Mouse (Mus musculus) liver, embryonic 12.5 days (tissue): ENCODE results near the gene Klf16. TPM values are rescaled to one million over a fixed set of nuclear protein-coding genes. Genes with fewer than 3 reads are reported as not detected.

Experiments used
- ATAC-seq: fragments of 200-750 bp; cut with Nextera tagmentation; 2 replicates; pipeline ENCODE4 v1.8.0; 2017; ENCODE audit warnings: moderate number of reproducible peaks, mild to moderate bottlenecking, moderate library complexity
- H3K27ac ChIP-seq: fragments of 300-500 bp; sonication (generic); 2 replicates; pipeline ENCODE4 v1.5.1; 2016; ENCODE audit warnings: mild to moderate bottlenecking
- H3K27me3 ChIP-seq: fragments of 300-500 bp; sonication (generic); replicated peaks from 2 replicates; pipeline ENCODE4 v1.6.1; 2016; ENCODE audit warnings: mild to moderate bottlenecking, moderate library complexity
- H3K36me3 ChIP-seq: fragments of 300-500 bp; sonication (generic); 2 replicates; pipeline ENCODE4 v1.6.1; 2016; ENCODE audit warnings: mild to moderate bottlenecking, moderate library complexity
- H3K4me1 ChIP-seq: fragments of 300-500 bp; sonication (generic); 2 replicates; pipeline ENCODE4 v1.6.1; 2016
- H3K4me2 ChIP-seq: fragments of 300-500 bp; sonication (generic); 2 replicates; pipeline ENCODE4 v1.6.1; 2016; ENCODE audit warnings: mild to moderate bottlenecking, moderate library complexity
- H3K4me3 ChIP-seq: fragments of 300-500 bp; sonication (generic); 2 replicates; pipeline ENCODE4 v1.5.1; 2016; ENCODE audit warnings: mild to moderate bottlenecking, moderate library complexity
- H3K9ac ChIP-seq: fragments of 300-500 bp; sonication (generic); 2 replicates; pipeline ENCODE4 v1.6.1; 2016; ENCODE audit warnings: mild to moderate bottlenecking, moderate library complexity
- H3K9me3 ChIP-seq: fragments of 300-500 bp; sonication (generic); replicated peaks from 2 replicates; pipeline ENCODE4 v1.6.1; 2016; ENCODE audit warnings: mild to moderate bottlenecking, moderate library complexity
- WGBS: fragments of 180-500 bp; shearing (Covaris S2); methylation state at CpG from one replicate; pipeline ENCODE4 v1.1.7; 2016; ENCODE audit not compliant: insufficient replicate concordance; 5-methylcytosine and 5-hydroxymethylcytosine counted together
- polyA plus RNA-seq: library from polyadenylated mRNA; unstranded; fragments of >200 nt; fragmentation: Nextera tagmentation; extraction: Ambion mirVana; gene quantifications from 2 replicates; pipeline ENCODE4 v1.2.1, GENCODE M21; 2016

Klf16 gene
- 24.0 and 24.7 TPM in 2 replicates for polyA plus RNA-seq

- Histone ChIP-seq H3K36me3 (peaks cover 28% of the 10 kb centered on the region), H3K9ac (peak within 1 kb of the TSS; percentile 96)
These were observed at the start of gene Klf16 for GRCm38 (mm10) chr10:80577195-80578130. Gene Klf16, minus strand, starts transcription at chr10:80577321.

GRCm38 (mm10) chr10:80625764-80626163 lies 48.6 kb upstream of the Klf16 start:
- Histone ChIP-seq H3K4me1 (peaks cover 76% of the 10 kb centered on the region), H3K9ac (peak overlapping the region; percentile 8; the same call in 1 of the 2 replicates), H3K27me3 (no peaks in the 10 kb centered on the region), H3K4me2 (no peak overlapping the region), H3K9me3 (no peaks in the 10 kb centered on the region), H3K36me3 (peaks cover 25% of the 10 kb centered on the region; the same call in 1 of the 2 replicates), H3K4me3 (no peak overlapping the region), H3K27ac (peak overlapping the region; percentile 96; the same call in 1 of the 2 replicates)
- WGBS, result 87% methylated on average over 4 of the region's 4 CpGs
- no peak for ATAC-seq

More at GRCm38 (mm10) chr10:80577195-80578130, at the start of gene Klf16:
- under 1% methylated on average over 62 of the region's 97 CpGs for WGBS
- H3K9me3 ChIP-seq, result no peaks in the 10 kb centered on the region
- H3K27ac ChIP-seq, result peak within 1 kb of the TSS; percentile 99
- peak; percentile 76 for ATAC-seq
- H3K27me3 ChIP-seq, result no peaks in the 10 kb centered on the region
- peak within 1 kb of the TSS; percentile 100 for H3K4me2 ChIP-seq
- H3K4me3 ChIP-seq, result peak within 1 kb of the TSS; percentile 91
- peaks cover 66% of the 10 kb centered on the region for H3K4me1 ChIP-seq

GRCm38 (mm10) chr10:80623457-80624191 lies 46.5 kb upstream of the Klf16 start:
- no peaks in the 10 kb centered on the region for H3K9me3 ChIP-seq
- no peak for ATAC-seq
- WGBS, result 13% methylated on average over 15 of the region's 15 CpGs
- H3K9ac ChIP-seq, result peak overlapping the region; percentile 95
- peaks cover 83% of the 10 kb centered on the region for H3K4me1 ChIP-seq
- peak overlapping the region; percentile 96 for H3K27ac ChIP-seq
- no peaks in the 10 kb centered on the region for H3K27me3 ChIP-seq
- H3K36me3 ChIP-seq, result peaks cover 9% of the 10 kb centered on the region; the same call in 1 of the 2 replicates
- H3K4me2 ChIP-seq, result peak overlapping the region; percentile 98
- H3K4me3 ChIP-seq, result peak overlapping the region; percentile 90

GRCm38 (mm10) chr10:80622661-80623456 lies 45.7 kb upstream of the Klf16 start, which contains the start of gene Csnk1g2:
Gene Csnk1g2, plus strand, starts transcription at chr10:80622838.
- H3K4me2 ChIP-seq, result peak within 1 kb of the TSS; percentile 98
- peak; percentile 33 for ATAC-seq
- peaks cover 80% of the 10 kb centered on the region for H3K4me1 ChIP-seq
- H3K27me3 ChIP-seq, result no peaks in the 10 kb centered on the region
- H3K36me3 ChIP-seq, result peaks cover 8% of the 10 kb centered on the region; the same call in 1 of the 2 replicates
- H3K9me3 ChIP-seq, result no peaks in the 10 kb centered on the region
- peak within 1 kb of the TSS; percentile 95 for H3K9ac ChIP-seq
- H3K27ac ChIP-seq, result peak within 1 kb of the TSS; percentile 96
- H3K4me3 ChIP-seq, result peak within 1 kb of the TSS; percentile 90
- 1% methylated on average over 78 of the region's 85 CpGs for WGBS

GRCm38 (mm10) chr10:80621940-80622660 lies 45.0 kb upstream of the Klf16 start:
- H3K27ac ChIP-seq, result peak overlapping the region; percentile 96
- H3K4me1 ChIP-seq, result peaks cover 74% of the 10 kb centered on the region
- ATAC-seq, result peak; percentile 92
- H3K4me2 ChIP-seq, result peak overlapping the region; percentile 85
- WGBS, result under 1% methylated on average over 64 of the region's 64 CpGs
- no peaks in the 10 kb centered on the region for H3K27me3 ChIP-seq
- peaks cover 8% of the 10 kb centered on the region; the same call in 1 of the 2 replicates for H3K36me3 ChIP-seq
- no peaks in the 10 kb centered on the region for H3K9me3 ChIP-seq
- H3K4me3 ChIP-seq, result peak overlapping the region; percentile 90
- peak overlapping the region; percentile 70 for H3K9ac ChIP-seq

- no peaks in the 10 kb centered on the region for H3K27me3 ChIP-seq
- under 1% methylated on average over 9 of the region's 9 CpGs for WGBS
- peak overlapping the region; percentile 96 for H3K27ac ChIP-seq
- ATAC-seq, result no peak
- H3K9me3 ChIP-seq, result no peaks in the 10 kb centered on the region
- peak overlapping the region; percentile 90 for H3K4me3 ChIP-seq
- peak overlapping the region; percentile 70 for H3K9ac ChIP-seq
- H3K36me3 ChIP-seq, result peaks cover 8% of the 10 kb centered on the region; the same call in 1 of the 2 replicates
- H3K4me1 ChIP-seq, result peaks cover 70% of the 10 kb centered on the region
- H3K4me2 ChIP-seq, result peak overlapping the region; percentile 85
These were observed 44.5 kb upstream of the Klf16 start for GRCm38 (mm10) chr10:80621690-80621939.

- 54% methylated on average over 16 of the region's 16 CpGs for WGBS
- H3K4me2 ChIP-seq, result peak overlapping the region; percentile 85
- peaks cover 68% of the 10 kb centered on the region for H3K4me1 ChIP-seq
- H3K36me3 ChIP-seq, result peaks cover 8% of the 10 kb centered on the region
- H3K4me3 ChIP-seq, result peak overlapping the region; percentile 90
- H3K27me3 ChIP-seq, result no peaks in the 10 kb centered on the region
- peak overlapping the region; percentile 70 for H3K9ac ChIP-seq
- no peaks in the 10 kb centered on the region for H3K9me3 ChIP-seq
- H3K27ac ChIP-seq, result peak overlapping the region; percentile 96
- no peak for ATAC-seq
These were observed 43.9 kb upstream of the Klf16 start for GRCm38 (mm10) chr10:80620796-80621689.

- H3K9me3 ChIP-seq, result no peaks in the 10 kb centered on the region
- ATAC-seq, result no peak
- H3K9ac ChIP-seq, result no peak overlapping the region
- H3K27ac ChIP-seq, result peak overlapping the region; percentile 96
- H3K4me1 ChIP-seq, result peaks cover 63% of the 10 kb centered on the region
- H3K36me3 ChIP-seq, result peaks cover 9% of the 10 kb centered on the region
- H3K27me3 ChIP-seq, result no peaks in the 10 kb centered on the region
- no peak overlapping the region for H3K4me3 ChIP-seq
- no peak overlapping the region for H3K4me2 ChIP-seq
- 83% methylated on average over 9 of the region's 9 CpGs for WGBS
These were observed 43.2 kb upstream of the Klf16 start for GRCm38 (mm10) chr10:80620365-80620764.

- peaks cover 16% of the 10 kb centered on the region for H3K36me3 ChIP-seq
- peaks cover 56% of the 10 kb centered on the region for H3K4me1 ChIP-seq
- peak overlapping the region; percentile 22 for H3K4me2 ChIP-seq
- no peaks in the 10 kb centered on the region for H3K9me3 ChIP-seq
- ATAC-seq, result no peak
- H3K27me3 ChIP-seq, result no peaks in the 10 kb centered on the region
- H3K9ac ChIP-seq, result no peak overlapping the region
- peak overlapping the region; percentile 96 for H3K27ac ChIP-seq
- WGBS, result 39% methylated on average over 8 of the region's 8 CpGs
- H3K4me3 ChIP-seq, result no peak overlapping the region
These were observed 42.5 kb upstream of the Klf16 start for GRCm38 (mm10) chr10:80619465-80620244.

- no peak for ATAC-seq
- H3K9me3 ChIP-seq, result no peaks in the 10 kb centered on the region
- H3K36me3 ChIP-seq, result peaks cover 30% of the 10 kb centered on the region
- no peaks in the 10 kb centered on the region for H3K27me3 ChIP-seq
- no peak overlapping the region for H3K4me3 ChIP-seq
- H3K27ac ChIP-seq, result no peak overlapping the region
- H3K4me2 ChIP-seq, result no peak overlapping the region
- 58% methylated on average over 9 of the region's 9 CpGs for WGBS
- H3K9ac ChIP-seq, result no peak overlapping the region
- H3K4me1 ChIP-seq, result peaks cover 41% of the 10 kb centered on the region
These were observed 41.1 kb upstream of the Klf16 start for GRCm38 (mm10) chr10:80618181-80618580.
